Mouse (Mus musculus) cerebellum, adult 9-11 months (tissue): ENCODE results near the gene Atp8b3.

Experiments
- DNase-seq: peaks from one replicate; pipeline ENCODE4 v3.0.0; 2022

Gene Atp8b3

GRCm38 (mm10) chr10:80566375-80567092 is 27.6 kb upstream of the Atp8b3 start:
- DNase-seq = peak; percentile 85

- peak; percentile 92 for DNase-seq
These were observed 22.4 kb upstream of the Atp8b3 start, which contains the start of gene Rexo1 for GRCm38 (mm10) chr10:80561116-80561944. Rexo1 (minus strand) TSS chr10:80561560.

- no peak for DNase-seq
These were observed 21.7 kb upstream of the Atp8b3 start for GRCm38 (mm10) chr10:80560621-80561020.

GRCm38 (mm10) chr10:80559431-80559830 is 20.5 kb upstream of the Atp8b3 start:
- DNase-seq = peak; percentile 53

GRCm38 (mm10) chr10:80557346-80557965 is 18.5 kb upstream of the Atp8b3 start:
- peak; percentile 74 for DNase-seq

GRCm38 (mm10) chr10:80553997-80554396 is 15.1 kb upstream of the Atp8b3 start:
- no peak for DNase-seq

GRCm38 (mm10) chr10:80553575-80553974 is 14.7 kb upstream of the Atp8b3 start:
- DNase-seq = no peak

DNA sequence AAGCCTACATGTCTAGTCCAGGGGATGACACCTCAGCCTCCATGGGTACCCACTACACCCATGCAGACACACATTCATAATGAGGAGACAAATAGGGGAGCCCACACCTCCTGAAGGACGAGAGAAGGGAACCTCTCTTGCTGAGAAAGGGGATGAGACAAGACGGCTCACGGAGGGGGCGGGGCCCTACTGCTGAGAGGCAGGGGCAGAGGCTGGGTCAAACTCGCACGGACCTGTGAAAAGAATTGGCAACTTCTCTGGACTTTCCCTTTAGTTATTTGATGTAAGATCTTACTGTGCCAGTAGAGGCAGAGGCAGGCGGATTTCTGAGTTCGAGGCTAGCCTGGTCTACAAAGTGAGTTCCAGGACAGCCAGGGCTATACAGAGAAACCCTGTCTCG is 13.4 kb upstream of the Atp8b3 start:
- no peak for DNase-seq

- DNase-seq = no peak
These were observed 10.4 kb upstream of the Atp8b3 start for GRCm38 (mm10) chr10:80549279-80549678.

DNA sequence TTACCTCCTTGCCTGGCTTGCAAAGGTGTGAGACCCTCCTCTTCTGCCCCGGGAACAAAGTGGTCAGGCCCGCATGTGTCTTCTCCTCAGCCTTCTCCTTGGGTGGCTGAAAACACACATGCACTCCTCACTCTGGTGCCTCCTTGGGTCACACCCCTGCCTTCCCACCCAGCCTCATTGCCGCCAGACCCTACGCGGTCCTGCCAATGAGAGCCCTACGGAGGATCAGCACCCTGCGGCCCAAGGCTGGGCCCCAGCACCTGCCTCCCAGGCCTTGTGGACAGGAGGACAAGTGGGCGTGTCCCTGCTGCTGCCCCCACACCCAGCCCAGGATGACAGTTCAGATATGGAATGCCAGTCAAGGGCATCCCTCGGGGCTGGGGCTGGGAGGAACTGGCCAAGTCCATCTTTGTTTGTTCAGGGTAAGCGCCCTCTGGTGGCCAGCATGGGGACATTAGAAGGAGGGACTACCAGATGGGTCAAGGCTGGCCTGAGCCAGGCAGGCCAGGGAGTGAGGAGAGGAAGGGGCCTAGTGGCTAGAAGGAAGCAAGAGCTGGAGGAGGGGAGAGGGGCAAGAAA is 9.6 kb upstream of the Atp8b3 start:
- peak; percentile 73 for DNase-seq

GRCm38 (mm10) chr10:80547539-80547938 is 8.6 kb upstream of the Atp8b3 start:
- no peak for DNase-seq

DNA sequence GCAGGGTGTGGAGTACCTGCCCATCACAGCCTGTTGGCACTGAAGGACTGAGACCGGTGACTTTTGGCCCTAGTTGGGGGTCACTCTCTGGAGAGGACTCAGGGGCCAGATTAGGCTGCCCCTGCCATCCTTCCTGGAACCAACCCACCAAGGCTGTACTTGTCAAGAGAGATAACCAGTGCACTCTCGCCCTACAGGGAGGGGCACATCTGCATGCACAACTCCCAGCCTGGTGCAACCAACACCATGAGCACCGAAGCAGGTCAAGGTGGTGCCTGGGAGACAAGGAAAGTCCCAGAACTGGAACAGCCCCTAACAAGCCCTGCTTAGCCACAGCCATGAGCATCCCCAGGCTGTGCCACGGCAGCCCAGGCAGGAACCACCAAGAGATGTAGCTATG is 8.0 kb upstream of the Atp8b3 start:
- no peak for DNase-seq

DNA sequence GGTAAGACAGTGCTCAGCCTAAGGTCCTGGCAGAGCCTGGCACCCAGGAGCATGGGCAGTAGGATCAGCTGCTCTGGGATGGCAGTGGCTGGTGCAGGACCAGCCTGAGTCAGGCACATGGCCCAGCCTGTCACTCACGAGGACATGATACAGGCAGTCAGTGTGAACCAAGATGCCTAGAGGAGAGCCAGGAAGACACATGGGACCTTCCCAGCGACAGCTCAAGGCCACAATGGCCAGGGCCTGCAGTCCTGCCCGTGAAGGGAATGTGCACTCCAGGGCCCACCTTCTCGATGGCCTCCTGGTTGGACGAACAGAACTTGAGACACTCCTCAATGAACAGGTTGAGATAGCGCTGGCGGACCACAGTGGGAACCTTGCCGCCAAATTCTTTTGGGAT is 6.7 kb upstream of the Atp8b3 start:
- DNase-seq = no peak

DNA sequence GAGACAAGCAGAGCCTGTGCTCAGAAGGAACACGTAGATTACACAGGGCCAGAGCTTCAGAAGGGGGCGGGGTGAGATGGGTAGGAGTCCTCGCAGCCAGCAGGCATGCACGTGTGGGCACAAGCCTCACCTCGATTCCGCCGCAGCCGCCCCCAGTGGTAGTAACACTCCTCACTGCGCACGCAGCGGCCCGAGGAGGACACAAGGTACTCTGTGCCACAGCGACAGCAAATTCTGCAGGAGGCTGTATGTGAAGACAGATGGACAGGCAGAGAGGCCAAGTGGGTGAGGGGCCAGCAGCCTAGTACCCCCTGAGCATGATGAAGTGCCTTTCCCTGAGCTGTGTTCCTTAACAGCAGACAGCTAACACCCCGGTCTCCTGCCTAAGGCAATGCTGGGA is 4.9 kb upstream of the Atp8b3 start:
- DNase-seq = no peak

DNA sequence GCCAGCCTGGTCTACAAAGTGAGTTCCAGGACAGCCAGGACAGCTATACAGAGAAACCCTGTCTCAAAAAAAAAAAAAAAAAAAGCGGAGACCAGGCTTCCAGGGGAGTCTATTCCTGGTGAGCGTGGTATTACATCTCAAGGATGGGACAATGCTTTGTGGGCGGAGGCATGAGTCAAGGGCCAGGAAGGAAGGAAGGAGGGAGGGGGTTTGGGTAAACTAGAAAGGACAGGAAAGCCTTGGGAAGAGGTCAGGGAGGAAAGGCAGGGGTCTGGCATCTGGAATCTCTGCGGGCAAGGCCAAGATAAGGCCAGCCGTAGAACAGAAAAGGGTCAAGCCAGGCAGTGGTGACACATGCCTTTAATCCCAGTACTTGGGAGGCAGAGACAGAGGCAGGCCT is 569 bp upstream of the Atp8b3 start:
- no peak for DNase-seq

GRCm38 (mm10) chr10:80538180-80538579 is 744 bp downstream of the Atp8b3 start:
- no peak for DNase-seq

DNA sequence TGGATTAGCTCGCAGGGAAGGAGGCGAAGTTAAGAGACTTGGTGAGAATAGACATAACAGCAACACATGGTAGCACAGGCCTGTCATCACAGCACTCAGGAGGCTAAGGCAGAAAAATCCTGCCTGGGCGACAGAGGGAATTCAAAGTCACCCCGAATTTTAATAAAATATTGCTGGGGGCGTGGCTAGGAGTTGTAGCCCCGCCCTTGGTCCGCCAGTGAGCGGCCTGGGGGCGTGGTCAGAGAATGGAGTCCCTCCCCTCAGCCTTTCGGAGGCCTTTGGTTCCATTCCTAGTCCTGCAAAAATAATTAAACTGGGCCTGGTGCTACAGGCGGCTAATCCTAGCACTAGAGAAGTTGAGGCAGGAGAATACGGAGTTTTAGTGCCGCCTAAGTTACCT is 3.2 kb downstream of the Atp8b3 start:
- no peak for DNase-seq

- no peak for DNase-seq
These were observed 3.9 kb downstream of the Atp8b3 start for GRCm38 (mm10) chr10:80535071-80535470.

GRCm38 (mm10) chr10:80533704-80534103 is 5.2 kb downstream of the Atp8b3 start:
- DNase-seq = no peak

- no peak for DNase-seq
These were observed 6.1 kb downstream of the Atp8b3 start for GRCm38 (mm10) chr10:80532783-80533182.

GRCm38 (mm10) chr10:80526172-80526571 is 12.8 kb downstream of the Atp8b3 start:
- DNase-seq = no peak

- DNase-seq = no peak
These were observed 15.6 kb downstream of the Atp8b3 start for GRCm38 (mm10) chr10:80523299-80523698.

DNA sequence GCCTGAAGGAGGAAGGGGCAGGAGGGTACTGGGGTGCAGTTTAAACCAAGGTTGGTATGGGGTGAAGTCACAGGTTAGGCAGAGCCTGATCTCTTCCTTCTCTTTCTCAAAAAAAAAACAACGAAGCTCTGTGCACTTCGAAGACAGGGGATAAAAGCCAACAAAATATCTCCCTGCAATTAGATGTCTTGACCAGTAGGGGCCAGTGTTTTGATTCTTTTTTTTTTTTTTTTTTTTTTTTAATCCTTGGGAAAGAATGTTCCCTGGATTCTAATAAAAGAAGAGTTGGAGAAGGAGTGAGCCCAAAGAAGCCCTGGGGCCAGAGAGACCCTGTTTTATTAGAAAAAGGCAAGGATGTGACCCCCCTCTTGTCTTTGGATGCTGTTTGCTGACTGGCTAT is 19.6 kb downstream of the Atp8b3 start:
- DNase-seq = no peak
